Mouse (Mus musculus) small intestine, adult 2 months (tissue): ENCODE results near the gene Gfra1. TPM values are rescaled to one million over a fixed set of nuclear protein-coding genes. Genes with fewer than 3 reads are reported as not detected.

ENCODE experiments used
- H3K27ac ChIP-seq: fragments of 200-500 bp; 2 replicates; pipeline ENCODE4 v1.5.1; 2012; ENCODE audit warnings: low read depth, low read length, control low read depth, inconsistent platforms; ENCODE audit not compliant: insufficient read depth
- H3K27me3 ChIP-seq: fragments of 200-500 bp; 2 replicates; pipeline ENCODE4 v1.6.1; 2012; ENCODE audit warnings: mild to moderate bottlenecking, moderate library complexity, low read length, inconsistent platforms; ENCODE audit not compliant: control insufficient read depth, insufficient read depth
- H3K36me3 ChIP-seq: fragments of 200-500 bp; 2 replicates; pipeline ENCODE4 v1.6.1; 2012; ENCODE audit warnings: mild to moderate bottlenecking, low read length, control low read depth, inconsistent platforms; ENCODE audit not compliant: control insufficient read depth, insufficient read depth
- H3K4me1 ChIP-seq: fragments of 200-500 bp; 2 replicates; pipeline ENCODE4 v1.6.1; 2012; ENCODE audit warnings: low read length, inconsistent platforms, mixed read lengths; ENCODE audit not compliant: control insufficient read depth, insufficient read depth, insufficient read length
- H3K4me3 ChIP-seq: fragments of 200-500 bp; 2 replicates; pipeline ENCODE4 v1.5.1; 2012; ENCODE audit warnings: low read depth, mild to moderate bottlenecking, control low read depth, inconsistent platforms, low read length, moderate library complexity
- CTCF ChIP-seq: fragments of 200-500 bp; IDR thresholded peaks from 2 replicates; pipeline ENCODE4 v1.5.1; 2012; ENCODE audit warnings: low read depth, mild to moderate bottlenecking, control low read depth, inconsistent platforms, low read length, moderate library complexity, mixed read lengths; ENCODE audit not compliant: insufficient replicate concordance, insufficient read length; ENCODE audit errors: extremely low read depth
- POLR2A ChIP-seq: fragments of 200-500 bp; IDR thresholded peaks from 2 replicates; pipeline ENCODE4 v1.6.1; 2012; ENCODE audit warnings: low read depth, mild to moderate bottlenecking, control low read depth, inconsistent platforms, low read length, moderate library complexity
- WGBS: fragments of 180-500 bp; shearing (Covaris S2); methylation state at CpG from one replicate; pipeline ENCODE4 v1.1.7; 2018; 5-methylcytosine and 5-hydroxymethylcytosine counted together
- polyA plus RNA-seq: library from polyadenylated mRNA; depleted of rRNA; stranded (reverse); fragments of >200 nt; gene quantifications from 2 replicates; pipeline ENCODE4 v1.2.3, GENCODE M21; 2012

Gfra1 gene
- polyA plus RNA-seq, 1 experiment, result 0.58 TPM

GRCm38 (mm10) chr19:58251698-58252097 lies 204.0 kb downstream of the Gfra1 start:
- Histone ChIP-seq H3K27ac (no peak overlapping the region), H3K36me3 (no peaks in the 10 kb centered on the region), H3K4me1 (no peaks in the 10 kb centered on the region), H3K4me3 (no peak overlapping the region), H3K27me3 (no peaks in the 10 kb centered on the region)
- TF ChIP-seq CTCF, result no peak
- no peak for TF ChIP-seq POLR2A
- WGBS, result 48% methylated on average over 4 of the region's 4 CpGs

GRCm38 (mm10) chr19:58251095-58251494 lies 204.6 kb downstream of the Gfra1 start:
- no peak for TF ChIP-seq POLR2A
- TF ChIP-seq CTCF, result no peak
- Histone ChIP-seq H3K36me3 (no peaks in the 10 kb centered on the region), H3K27me3 (no peaks in the 10 kb centered on the region), H3K27ac (no peak overlapping the region), H3K4me1 (no peaks in the 10 kb centered on the region), H3K4me3 (no peak overlapping the region)
- WGBS, result 44% methylated on average over 6 of the region's 6 CpGs

DNA sequence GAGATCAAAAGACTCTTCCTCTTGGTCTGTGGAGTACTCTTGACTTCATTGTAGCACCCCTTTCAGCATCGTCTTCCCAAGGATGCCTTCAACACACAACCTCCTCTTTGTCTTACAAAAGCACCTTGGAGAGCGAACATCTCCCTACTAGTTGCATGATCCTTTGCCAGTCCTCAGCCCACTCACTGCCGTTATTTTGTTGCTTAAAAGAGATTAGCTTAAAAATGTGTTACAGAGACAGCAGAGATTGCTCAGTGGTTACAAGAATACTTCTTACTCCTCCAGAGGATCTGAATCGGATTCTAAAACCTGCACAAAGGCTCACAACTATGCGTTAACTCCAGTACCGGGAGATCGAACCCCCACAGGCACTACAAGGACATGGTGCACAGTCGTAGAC lies 205.5 kb downstream of the Gfra1 start:
- H3K4me1 ChIP-seq, result no peaks in the 10 kb centered on the region
- H3K27ac ChIP-seq, result no peak overlapping the region
- 92% methylated on average over 8 of the region's 8 CpGs for WGBS
- H3K4me3 ChIP-seq, result no peak overlapping the region
- no peaks in the 10 kb centered on the region for H3K27me3 ChIP-seq
- TF ChIP-seq POLR2A (no peak), CTCF (no peak)
- no peaks in the 10 kb centered on the region for H3K36me3 ChIP-seq

DNA sequence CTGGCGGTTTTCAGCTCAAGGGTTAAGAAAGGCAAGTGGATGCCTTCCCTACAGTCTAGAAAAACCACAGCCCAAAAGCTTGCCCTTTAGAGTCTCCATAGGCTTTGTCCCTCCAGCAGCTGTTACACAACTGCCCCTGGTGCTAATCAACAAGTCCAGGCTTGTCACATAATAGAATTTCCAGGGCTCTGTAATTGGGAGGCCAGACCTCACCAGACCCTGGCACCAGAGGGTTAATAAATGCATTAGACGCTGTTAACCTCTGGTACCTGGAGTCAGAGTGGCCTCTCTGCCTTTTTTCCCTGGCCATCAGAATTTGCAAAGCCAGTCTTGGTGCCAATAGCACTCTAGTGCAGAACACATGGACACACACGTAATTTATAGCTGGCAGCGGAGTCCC lies 211.6 kb downstream of the Gfra1 start:
- no peak overlapping the region for H3K27ac ChIP-seq

DNA sequence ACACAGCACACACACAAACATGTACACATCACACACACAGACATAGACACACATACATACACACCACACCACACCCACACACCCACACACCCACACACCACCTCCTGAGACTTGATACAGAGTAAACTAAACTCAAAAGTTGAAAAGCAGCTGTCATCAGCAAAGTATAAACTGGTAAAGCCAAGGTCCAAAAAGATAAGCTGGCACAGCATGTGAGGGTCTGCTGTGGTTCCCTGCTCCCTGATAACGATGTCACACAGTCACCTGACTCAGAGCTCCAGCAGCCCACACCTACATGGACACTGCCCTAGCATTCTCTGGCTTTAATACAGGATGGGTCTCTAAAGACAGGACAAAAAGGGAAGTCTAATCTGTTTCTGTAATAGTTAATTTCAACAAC lies 212.1 kb downstream of the Gfra1 start:
- no peak for TF ChIP-seq POLR2A
- Histone ChIP-seq H3K4me3 (no peak overlapping the region), H3K36me3 (no peaks in the 10 kb centered on the region), H3K27ac (no peak overlapping the region), H3K27me3 (no peaks in the 10 kb centered on the region), H3K4me1 (peaks cover 9% of the 10 kb centered on the region; the same call in 1 of the 2 replicates)
- WGBS, result 17% methylated on average over 1 of the region's 1 CpGs

More for the DNA sequence above, 211.6 kb downstream of the Gfra1 start:
- no peak overlapping the region for H3K4me3 ChIP-seq
- peaks cover 9% of the 10 kb centered on the region; the same call in 1 of the 2 replicates for H3K4me1 ChIP-seq
- H3K36me3 ChIP-seq, result no peaks in the 10 kb centered on the region
- H3K27me3 ChIP-seq, result no peaks in the 10 kb centered on the region
- no peak for TF ChIP-seq CTCF
- WGBS, result 43% methylated on average over 4 of the region's 4 CpGs

DNA sequence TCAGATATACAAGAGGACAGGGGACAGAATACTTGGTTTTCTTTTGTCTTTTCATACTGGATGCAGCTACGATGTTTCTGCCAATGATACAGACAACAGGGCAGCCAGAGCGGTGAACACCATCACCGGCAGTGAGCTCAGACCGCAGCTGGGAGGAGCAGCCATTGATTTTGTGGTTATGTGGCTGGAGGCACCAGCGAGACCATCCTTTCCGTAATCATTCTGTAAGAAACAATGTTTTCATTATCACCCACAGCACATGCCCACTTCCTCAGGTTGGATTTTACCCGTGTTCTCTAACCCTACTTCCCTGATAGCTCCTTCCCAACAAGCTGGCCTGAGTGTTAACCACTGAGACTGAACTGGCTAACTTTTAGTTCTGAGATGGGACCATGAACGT lies 217.4 kb downstream of the Gfra1 start:
- Histone ChIP-seq H3K27ac (no peak overlapping the region), H3K36me3 (no peaks in the 10 kb centered on the region), H3K27me3 (no peaks in the 10 kb centered on the region), H3K4me1 (peaks cover 2% of the 10 kb centered on the region; the same call in 1 of the 2 replicates), H3K4me3 (no peak overlapping the region)
- TF ChIP-seq CTCF (no peak), POLR2A (no peak)
- 54% methylated on average over 8 of the region's 8 CpGs for WGBS

GRCm38 (mm10) chr19:58227725-58228124 lies 228.0 kb downstream of the Gfra1 start:
- no peak overlapping the region for H3K4me3 ChIP-seq
- no peaks in the 10 kb centered on the region for H3K4me1 ChIP-seq
- TF ChIP-seq POLR2A, result no peak
- no peak for TF ChIP-seq CTCF
- no peaks in the 10 kb centered on the region for H3K36me3 ChIP-seq
- WGBS, result 73% methylated on average over 9 of the region's 9 CpGs
- no peak overlapping the region for H3K27ac ChIP-seq
- no peaks in the 10 kb centered on the region for H3K27me3 ChIP-seq

- Histone ChIP-seq H3K27ac (no peak overlapping the region), H3K27me3 (no peaks in the 10 kb centered on the region), H3K4me3 (no peak overlapping the region), H3K36me3 (no peaks in the 10 kb centered on the region), H3K4me1 (no peaks in the 10 kb centered on the region)
- 35% methylated on average over 3 of the region's 3 CpGs for WGBS
- TF ChIP-seq CTCF (no peak), POLR2A (no peak)
These were observed 228.8 kb downstream of the Gfra1 start for GRCm38 (mm10) chr19:58226882-58227281.
